Mouse (Mus musculus): ENCODE results near the gene Hacd4. TPM values are rescaled to one million over a fixed set of nuclear protein-coding genes. Genes with fewer than 3 reads are reported as not detected.

Hacd4 gene
- total RNA-seq (2014; rRNA removed): 4.4 and 5.3 TPM in 2 replicates
- polyA plus RNA-seq (2015; fragmentation: Nextera tagmentation; extraction: Ambion mirVana): 4.9 and 5.0 TPM in 2 replicates

GRCm38 (mm10) chr4:88438326-88438989, at the start of gene Hacd4:
Gene Hacd4, minus strand, starts transcription at chr4:88438928.
- H3K4me3 ChIP-seq (ENCODE audit: low read length): peak within 1 kb of the TSS; percentile 32
- H3K27me3 ChIP-seq (ENCODE audit: insufficient read depth, low read length): no peaks in the 10 kb centered on the region
- peak; percentile 49 for DNase-seq (ENCODE audit: low spot score)

DNA sequence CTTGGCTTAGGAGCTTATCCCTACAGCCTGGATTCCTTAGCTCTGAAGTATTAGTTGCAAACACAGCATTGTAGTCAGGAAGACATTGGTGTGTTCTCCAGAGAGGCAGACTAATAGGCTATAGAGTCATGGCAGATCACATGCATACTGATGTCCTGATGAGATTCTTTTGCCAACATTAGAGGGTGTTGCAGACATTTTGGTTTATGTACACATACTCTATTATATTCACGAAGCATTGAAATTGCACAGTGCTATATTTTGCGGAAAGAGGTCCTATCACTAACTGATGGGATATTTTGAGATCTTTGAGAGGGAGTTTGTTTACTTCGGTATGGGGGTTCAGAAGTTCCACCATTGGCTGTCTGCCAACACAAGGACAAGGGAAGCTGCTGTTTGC, 49.4 kb upstream of the Hacd4 start:
- Histone ChIP-seq H3K9me3 (ENCODE audit: low read length) (no peaks in the 10 kb centered on the region), H3K4me2 (ENCODE audit: low read depth, low read length) (no peak overlapping the region), H3K36me3 (ENCODE audit: insufficient read depth, low read length) (no peaks in the 10 kb centered on the region), H3K4me3 (ENCODE audit: low read length) (no peak overlapping the region), H3K27me3 (ENCODE audit: insufficient read depth, low read length) (no peaks in the 10 kb centered on the region), H3K4me1 (ENCODE audit: insufficient read depth, low read length) (no peaks in the 10 kb centered on the region), H3K27ac (no peak overlapping the region), H3K9ac (replicated peaks; ENCODE audit: low read length) (no peak overlapping the region)
- 78% methylated on average over 3 of the region's 3 CpGs for WGBS
- no peak for TF ChIP-seq CTCF (IDR thresholded peaks at IDR 0.05; ENCODE audit: low read depth)
- no peak for ATAC-seq
- DNase-seq (ENCODE audit: low spot score): no peak

More at GRCm38 (mm10) chr4:88438326-88438989, at the start of gene Hacd4:
- H3K9me3 ChIP-seq (ENCODE audit: low read length): no peaks in the 10 kb centered on the region
- ATAC-seq: peak; percentile 77
- H3K9ac ChIP-seq (replicated peaks; ENCODE audit: low read length): peak within 1 kb of the TSS; percentile 18; the same call in 1 of the 2 replicates
- no peak for TF ChIP-seq CTCF (IDR thresholded peaks at IDR 0.05; ENCODE audit: low read depth)
- peak within 1 kb of the TSS; percentile 66 for H3K4me2 ChIP-seq (ENCODE audit: low read depth, low read length)
- peak within 1 kb of the TSS; percentile 1; the same call in 1 of the 2 replicates for H3K27ac ChIP-seq
- WGBS: 7% methylated on average over 14 of the region's 14 CpGs
- no peaks in the 10 kb centered on the region for H3K36me3 ChIP-seq (ENCODE audit: insufficient read depth, low read length)
- H3K4me1 ChIP-seq (ENCODE audit: insufficient read depth, low read length): peaks cover 10% of the 10 kb centered on the region; the same call in 1 of the 2 replicates

GRCm38 (mm10) chr4:88480130-88480529, 41.4 kb upstream of the Hacd4 start:
- no peaks in the 10 kb centered on the region for H3K36me3 ChIP-seq (ENCODE audit: insufficient read depth, low read length)
- no peaks in the 10 kb centered on the region for H3K4me1 ChIP-seq (ENCODE audit: insufficient read depth, low read length)
- H3K4me2 ChIP-seq (ENCODE audit: low read depth, low read length): no peak overlapping the region
- no peaks in the 10 kb centered on the region for H3K27me3 ChIP-seq (ENCODE audit: insufficient read depth, low read length)
- no peak for TF ChIP-seq CTCF (IDR thresholded peaks at IDR 0.05; ENCODE audit: low read depth)
- H3K27ac ChIP-seq: no peak overlapping the region
- H3K9me3 ChIP-seq (ENCODE audit: low read length): no peaks in the 10 kb centered on the region
- DNase-seq (ENCODE audit: low spot score) (no peak), ATAC-seq (no peak)
- no peak overlapping the region for H3K4me3 ChIP-seq (ENCODE audit: low read length)
- H3K9ac ChIP-seq (replicated peaks; ENCODE audit: low read length): no peak overlapping the region
- 83% methylated on average over 6 of the region's 6 CpGs for WGBS

DNA sequence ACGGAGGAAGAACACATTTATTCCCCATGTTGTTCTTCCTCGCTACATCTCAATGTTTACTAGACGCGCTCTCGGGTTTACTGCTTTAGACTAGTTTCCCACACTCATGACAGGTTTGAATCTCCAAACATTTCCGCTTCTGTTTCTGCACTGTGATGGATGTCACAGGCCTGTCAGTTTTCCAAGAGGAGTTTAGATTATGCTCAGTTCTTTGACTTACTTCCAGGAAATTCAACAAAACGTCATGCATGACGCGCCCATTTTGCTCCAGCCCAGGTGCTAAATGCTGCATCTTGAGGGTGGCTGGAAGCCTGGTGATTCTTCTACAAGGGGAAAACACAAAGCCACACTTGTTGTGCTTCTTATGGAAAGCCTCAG, 40.1 kb upstream of the Hacd4 start:
- Histone ChIP-seq H3K36me3 (ENCODE audit: insufficient read depth, low read length) (no peaks in the 10 kb centered on the region), H3K27ac (no peak overlapping the region), H3K4me2 (ENCODE audit: low read depth, low read length) (no peak overlapping the region), H3K27me3 (ENCODE audit: insufficient read depth, low read length) (no peaks in the 10 kb centered on the region), H3K9me3 (ENCODE audit: low read length) (no peaks in the 10 kb centered on the region), H3K4me1 (ENCODE audit: insufficient read depth, low read length) (no peaks in the 10 kb centered on the region), H3K9ac (replicated peaks; ENCODE audit: low read length) (no peak overlapping the region), H3K4me3 (ENCODE audit: low read length) (no peak overlapping the region)
- 78% methylated on average over 9 of the region's 9 CpGs for WGBS
- no peak for ATAC-seq
- DNase-seq (ENCODE audit: low spot score): no peak
- no peak for TF ChIP-seq CTCF (IDR thresholded peaks at IDR 0.05; ENCODE audit: low read depth)

DNA sequence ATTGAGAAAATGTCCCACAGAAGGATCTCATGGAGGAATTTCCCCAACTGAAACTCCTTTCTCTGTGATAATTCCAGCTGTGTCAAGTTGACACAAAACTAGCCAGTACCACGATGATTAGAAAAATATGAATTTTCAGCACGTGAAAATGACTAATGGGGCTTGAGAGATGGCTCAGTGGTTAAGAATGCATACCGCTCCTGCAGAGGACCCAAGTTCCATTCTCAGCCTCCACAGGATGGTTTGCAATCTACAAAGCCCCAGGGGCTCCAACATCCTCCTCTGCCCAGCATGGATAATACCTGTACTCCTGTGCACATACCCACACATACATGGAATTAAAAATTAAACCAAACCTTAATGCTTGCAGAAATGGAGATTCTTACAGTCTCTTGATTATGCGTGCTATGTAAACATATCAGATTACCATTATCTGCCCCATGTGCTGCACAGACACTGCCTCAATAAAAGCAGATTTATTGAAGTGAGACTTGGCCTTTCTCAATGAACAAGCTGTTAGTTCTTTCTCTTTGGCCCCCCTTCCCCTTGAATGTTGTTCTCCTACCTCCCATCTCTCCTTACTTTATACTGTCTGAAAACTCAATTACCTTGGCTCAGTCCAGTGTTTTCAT, 39.6 kb upstream of the Hacd4 start:
- no peaks in the 10 kb centered on the region for H3K9me3 ChIP-seq (ENCODE audit: low read length)
- H3K9ac ChIP-seq (replicated peaks; ENCODE audit: low read length): no peak overlapping the region
- no peak overlapping the region for H3K4me2 ChIP-seq (ENCODE audit: low read depth, low read length)
- no peak overlapping the region for H3K27ac ChIP-seq
- TF ChIP-seq CTCF (IDR thresholded peaks at IDR 0.05; ENCODE audit: low read depth): no peak
- 90% methylated on average over 4 of the region's 4 CpGs for WGBS
- DNase-seq (ENCODE audit: low spot score): no peak
- no peaks in the 10 kb centered on the region for H3K36me3 ChIP-seq (ENCODE audit: insufficient read depth, low read length)
- no peaks in the 10 kb centered on the region for H3K27me3 ChIP-seq (ENCODE audit: insufficient read depth, low read length)
- no peaks in the 10 kb centered on the region for H3K4me1 ChIP-seq (ENCODE audit: insufficient read depth, low read length)
- H3K4me3 ChIP-seq (ENCODE audit: low read length): no peak overlapping the region
- ATAC-seq: no peak

DNA sequence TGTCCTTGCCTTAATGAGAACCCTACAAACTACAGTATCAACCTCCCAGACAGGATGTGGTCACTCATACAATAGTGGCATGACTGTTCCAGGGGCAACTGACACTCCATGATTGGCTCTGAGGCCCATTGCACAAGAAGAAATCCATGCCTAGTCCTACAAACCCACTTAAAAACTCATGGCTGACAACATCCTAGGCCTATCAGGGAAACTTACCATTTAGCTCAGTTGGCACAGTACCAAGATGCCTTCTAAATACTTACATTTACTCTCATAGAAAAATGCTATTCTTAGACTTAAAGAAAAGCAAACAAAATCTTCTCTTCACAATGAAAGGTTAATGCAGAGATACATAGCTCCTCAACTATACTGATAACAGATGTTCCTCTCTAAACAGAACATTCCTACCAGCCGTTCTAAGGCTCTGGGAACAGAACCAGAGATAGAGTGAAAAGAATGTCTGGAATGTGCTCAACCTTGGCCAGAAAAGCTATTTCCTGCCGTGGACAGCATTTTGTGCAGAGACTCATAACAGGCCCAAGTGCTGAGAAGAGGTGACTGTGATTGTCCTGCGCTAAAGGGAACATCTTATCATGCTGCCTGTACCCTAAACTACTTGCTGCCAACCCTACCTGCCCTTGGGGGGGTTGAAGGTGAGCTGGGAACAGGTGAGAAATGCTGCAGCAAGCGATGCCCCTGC, 37.9 kb upstream of the Hacd4 start:
- TF ChIP-seq CTCF (IDR thresholded peaks at IDR 0.05; ENCODE audit: low read depth): no peak
- no peaks in the 10 kb centered on the region for H3K4me1 ChIP-seq (ENCODE audit: insufficient read depth, low read length)
- ATAC-seq: no peak
- WGBS: 67% methylated on average over 4 of the region's 4 CpGs
- H3K4me3 ChIP-seq (ENCODE audit: low read length): no peak overlapping the region
- no peak overlapping the region for H3K27ac ChIP-seq
- no peaks in the 10 kb centered on the region for H3K36me3 ChIP-seq (ENCODE audit: insufficient read depth, low read length)
- no peak overlapping the region for H3K9ac ChIP-seq (replicated peaks; ENCODE audit: low read length)
- H3K9me3 ChIP-seq (ENCODE audit: low read length): no peaks in the 10 kb centered on the region
- H3K27me3 ChIP-seq (ENCODE audit: insufficient read depth, low read length): no peaks in the 10 kb centered on the region
- H3K4me2 ChIP-seq (ENCODE audit: low read depth, low read length): no peak overlapping the region
- no peak for DNase-seq (ENCODE audit: low spot score)
